Mouse (Mus musculus) midbrain, embryonic 13.5 days (tissue): ENCODE data around the gene Erlec1. TPM values are rescaled to one million over a fixed set of nuclear protein-coding genes. Genes with fewer than 3 reads are reported as not detected.
A peak's percentile ranks its signal among the peaks of the same experiment; 100 is the strongest.

Experiments used
- ATAC-seq: fragments of 200-750 bp; cut with Nextera tagmentation; 2 replicates; pipeline ENCODE4 v1.8.0; 2017; ENCODE audit warnings: mild to moderate bottlenecking, moderate TSS enrichment, moderate library complexity
- H3K27ac ChIP-seq: fragments of 300-500 bp; sonication (generic); 2 replicates; pipeline ENCODE4 v1.5.1; 2015; ENCODE audit warnings: inconsistent platforms, mild to moderate bottlenecking, moderate library complexity
- H3K27me3 ChIP-seq: fragments of 300-500 bp; sonication (generic); 2 replicates; pipeline ENCODE4 v1.6.1; 2015; ENCODE audit warnings: mild to moderate bottlenecking, inconsistent platforms
- H3K36me3 ChIP-seq: fragments of 300-500 bp; sonication (generic); 2 replicates; pipeline ENCODE4 v1.6.1; 2015; ENCODE audit warnings: mild to moderate bottlenecking, inconsistent platforms
- H3K4me1 ChIP-seq: fragments of 300-500 bp; sonication (generic); replicated peaks from 2 replicates; pipeline ENCODE4 v1.6.1; 2015; ENCODE audit warnings: inconsistent platforms
- H3K4me2 ChIP-seq: fragments of 300-500 bp; sonication (generic); replicated peaks from 2 replicates; pipeline ENCODE4 v1.6.1; 2015; ENCODE audit warnings: moderate library complexity, mild to moderate bottlenecking, inconsistent platforms
- H3K4me3 ChIP-seq: fragments of 300-500 bp; sonication (generic); replicated peaks from 2 replicates; pipeline ENCODE4 v1.5.1; 2015; ENCODE audit warnings: mild to moderate bottlenecking, inconsistent platforms
- H3K9ac ChIP-seq: fragments of 300-500 bp; sonication (generic); replicated peaks from 2 replicates; pipeline ENCODE4 v1.6.1; 2015; ENCODE audit warnings: mild to moderate bottlenecking, inconsistent platforms
- H3K9me3 ChIP-seq: fragments of 300-500 bp; sonication (generic); 2 replicates; pipeline ENCODE4 v1.6.1; 2016; ENCODE audit warnings: mild to moderate bottlenecking, inconsistent platforms
- WGBS: fragments of 180-500 bp; shearing (Covaris S2); methylation state at CpG from one replicate; pipeline ENCODE4 v1.1.7; 2015; 5-methylcytosine and 5-hydroxymethylcytosine counted together
- polyA plus RNA-seq: library from polyadenylated mRNA; unstranded; fragments of >200 nt; fragmentation: Nextera tagmentation; extraction: Ambion mirVana; gene quantifications from 2 replicates; pipeline ENCODE4 v1.2.1, GENCODE M21; 2015

Erlec1 gene
- polyA plus RNA-seq, 1 experiment from 2014 or later, result 11.5 TPM

GRCm38 (mm10) chr11:30943522-30943921 is 10.6 kb downstream of the Erlec1 start:
- Histone ChIP-seq H3K9me3 (no peaks in the 10 kb centered on the region), H3K27me3 (no peaks in the 10 kb centered on the region), H3K36me3 (peaks cover 61% of the 10 kb centered on the region), H3K4me1 (no peaks in the 10 kb centered on the region), H3K9ac (no peak overlapping the region), H3K27ac (no peak overlapping the region), H3K4me3 (no peak overlapping the region), H3K4me2 (no peak overlapping the region)
- no peak for ATAC-seq
- 94% methylated on average over 2 of the region's 2 CpGs for WGBS

- no peak overlapping the region for H3K9ac ChIP-seq
Measured at GRCm38 (mm10) chr11:30928498-30928897, 25.6 kb downstream of the Erlec1 start.

GRCm38 (mm10) chr11:30928079-30928478 is 26.1 kb downstream of the Erlec1 start:
- Histone ChIP-seq H3K4me2 (no peak overlapping the region), H3K36me3 (peaks cover 50% of the 10 kb centered on the region)

More at GRCm38 (mm10) chr11:30928498-30928897, 25.6 kb downstream of the Erlec1 start:
- Histone ChIP-seq H3K4me2 (no peak overlapping the region), H3K4me1 (no peaks in the 10 kb centered on the region), H3K27ac (no peak overlapping the region), H3K27me3 (no peaks in the 10 kb centered on the region), H3K9me3 (no peaks in the 10 kb centered on the region), H3K4me3 (no peak overlapping the region), H3K36me3 (peaks cover 47% of the 10 kb centered on the region)
- 100% methylated on average over 1 of the region's 1 CpGs for WGBS
- no peak for ATAC-seq

GRCm38 (mm10) chr11:30923283-30923682 is 30.9 kb downstream of the Erlec1 start:
- Histone ChIP-seq H3K27ac (no peak overlapping the region), H3K9me3 (no peaks in the 10 kb centered on the region), H3K9ac (no peak overlapping the region), H3K27me3 (no peaks in the 10 kb centered on the region), H3K36me3 (peaks cover 30% of the 10 kb centered on the region), H3K4me2 (no peak overlapping the region), H3K4me3 (no peak overlapping the region), H3K4me1 (no peaks in the 10 kb centered on the region)
- no peak for ATAC-seq
- WGBS, result 95% methylated on average over 3 of the region's 3 CpGs

More at GRCm38 (mm10) chr11:30928079-30928478, 26.1 kb downstream of the Erlec1 start:
- Histone ChIP-seq H3K4me3 (no peak overlapping the region), H3K4me1 (no peaks in the 10 kb centered on the region), H3K27ac (no peak overlapping the region), H3K9me3 (no peaks in the 10 kb centered on the region), H3K9ac (no peak overlapping the region), H3K27me3 (no peaks in the 10 kb centered on the region)
- no peak for ATAC-seq

GRCm38 (mm10) chr11:30920641-30921040 is 33.5 kb downstream of the Erlec1 start:
- peaks cover 18% of the 10 kb centered on the region for H3K36me3 ChIP-seq
- H3K9me3 ChIP-seq, result no peaks in the 10 kb centered on the region
- no peak overlapping the region for H3K4me3 ChIP-seq
- H3K4me2 ChIP-seq, result no peak overlapping the region
- ATAC-seq, result no peak
- H3K4me1 ChIP-seq, result no peaks in the 10 kb centered on the region
- no peak overlapping the region for H3K9ac ChIP-seq
- 57% methylated on average over 1 of the region's 1 CpGs for WGBS
- H3K27me3 ChIP-seq, result no peaks in the 10 kb centered on the region
- H3K27ac ChIP-seq, result no peak overlapping the region

DNA sequence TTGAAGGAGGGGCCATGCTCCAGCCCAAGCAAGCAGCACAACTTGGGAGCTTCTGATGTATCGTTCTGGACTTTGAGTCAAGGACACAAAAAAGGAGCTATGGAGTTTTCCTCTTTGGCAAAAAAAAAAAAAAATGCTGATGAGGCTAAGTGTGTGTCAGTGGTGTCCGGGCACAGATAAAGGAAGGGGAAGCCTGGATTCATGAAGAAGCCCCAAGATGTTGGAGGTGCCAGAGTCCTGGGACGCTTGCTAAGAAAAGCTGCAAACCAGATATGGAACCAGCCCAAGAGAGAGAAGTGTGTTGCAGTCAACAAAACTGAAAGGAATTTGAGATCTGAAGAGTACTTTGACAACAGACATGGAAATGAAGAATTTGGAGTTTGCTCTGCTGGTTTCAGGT is 41.8 kb downstream of the Erlec1 start:
- Histone ChIP-seq H3K4me1 (no peaks in the 10 kb centered on the region), H3K36me3 (peaks cover 5% of the 10 kb centered on the region; the same call in 1 of the 2 replicates), H3K4me2 (no peak overlapping the region), H3K27me3 (no peaks in the 10 kb centered on the region), H3K9ac (no peak overlapping the region), H3K9me3 (no peaks in the 10 kb centered on the region), H3K4me3 (no peak overlapping the region), H3K27ac (no peak overlapping the region)
- 92% methylated on average over 3 of the region's 3 CpGs for WGBS
- ATAC-seq, result no peak

DNA sequence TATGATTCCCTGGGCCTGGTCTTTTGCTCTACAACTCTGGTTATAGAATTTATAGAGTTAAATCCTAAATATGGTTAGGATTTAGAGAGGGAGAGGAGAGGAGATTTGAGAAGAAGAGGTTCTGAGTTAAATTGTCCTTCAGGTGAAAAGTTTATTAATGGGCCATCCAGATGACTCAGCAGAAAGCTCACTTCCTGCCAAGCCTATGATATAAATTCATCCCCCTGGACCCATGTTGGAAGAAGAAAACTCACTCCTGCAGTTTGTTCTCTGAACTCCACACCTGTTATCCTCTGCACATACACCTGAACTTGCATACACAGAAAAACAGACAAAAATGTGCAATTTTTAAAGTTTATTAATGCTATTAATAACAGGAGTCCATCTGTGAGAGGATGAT is 54.8 kb downstream of the Erlec1 start:
- Histone ChIP-seq H3K9ac (no peak overlapping the region), H3K4me2 (no peak overlapping the region), H3K27me3 (no peaks in the 10 kb centered on the region), H3K4me3 (no peak overlapping the region), H3K27ac (no peak overlapping the region), H3K4me1 (no peaks in the 10 kb centered on the region), H3K9me3 (peaks cover under 1% of the 10 kb centered on the region), H3K36me3 (no peaks in the 10 kb centered on the region)
- no peak for ATAC-seq

GRCm38 (mm10) chr11:30896201-30896600 is 57.9 kb downstream of the Erlec1 start:
- H3K9ac ChIP-seq, result no peak overlapping the region
- 96% methylated on average over 1 of the region's 1 CpGs for WGBS
- ATAC-seq, result no peak
- H3K4me1 ChIP-seq, result no peaks in the 10 kb centered on the region
- H3K9me3 ChIP-seq, result no peaks in the 10 kb centered on the region; the same call in 1 of the 2 replicates
- no peak overlapping the region for H3K4me3 ChIP-seq
- H3K27me3 ChIP-seq, result no peaks in the 10 kb centered on the region
- no peak overlapping the region for H3K4me2 ChIP-seq
- H3K27ac ChIP-seq, result no peak overlapping the region
- H3K36me3 ChIP-seq, result 0 out of 2 replicates have a peak, but pooled peaks cover 2% of the 10 kb centered on the region

DNA sequence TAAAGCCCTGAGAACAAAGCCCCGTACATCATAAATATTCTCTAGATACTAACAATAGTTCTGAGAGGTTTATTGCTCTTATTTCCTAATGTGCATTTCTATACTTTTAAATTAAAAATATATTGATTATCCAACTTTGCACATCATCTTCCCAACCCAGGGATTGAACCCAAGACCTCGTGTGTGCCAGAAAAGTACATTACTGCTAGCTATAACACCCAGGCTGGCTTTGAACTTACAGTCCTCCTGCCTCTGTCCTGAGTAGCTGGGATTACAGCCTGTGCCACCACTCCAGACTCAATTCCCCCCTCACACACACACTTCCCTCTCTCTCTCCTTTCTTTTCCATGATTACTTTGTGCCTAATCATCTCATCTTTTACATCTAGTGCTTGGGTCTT is 66.0 kb downstream of the Erlec1 start:
- H3K36me3 ChIP-seq, result 0 out of 2 replicates have a peak, but pooled peaks cover 2% of the 10 kb centered on the region
- H3K4me2 ChIP-seq, result no peak overlapping the region
- no peak for ATAC-seq
- H3K9ac ChIP-seq, result no peak overlapping the region
- no peak overlapping the region for H3K4me3 ChIP-seq
- no peaks in the 10 kb centered on the region; the same call in 1 of the 2 replicates for H3K4me1 ChIP-seq
- WGBS, result 92% methylated on average over 2 of the region's 2 CpGs
- no peaks in the 10 kb centered on the region for H3K27me3 ChIP-seq
- H3K9me3 ChIP-seq, result no peaks in the 10 kb centered on the region
- no peak overlapping the region for H3K27ac ChIP-seq

DNA sequence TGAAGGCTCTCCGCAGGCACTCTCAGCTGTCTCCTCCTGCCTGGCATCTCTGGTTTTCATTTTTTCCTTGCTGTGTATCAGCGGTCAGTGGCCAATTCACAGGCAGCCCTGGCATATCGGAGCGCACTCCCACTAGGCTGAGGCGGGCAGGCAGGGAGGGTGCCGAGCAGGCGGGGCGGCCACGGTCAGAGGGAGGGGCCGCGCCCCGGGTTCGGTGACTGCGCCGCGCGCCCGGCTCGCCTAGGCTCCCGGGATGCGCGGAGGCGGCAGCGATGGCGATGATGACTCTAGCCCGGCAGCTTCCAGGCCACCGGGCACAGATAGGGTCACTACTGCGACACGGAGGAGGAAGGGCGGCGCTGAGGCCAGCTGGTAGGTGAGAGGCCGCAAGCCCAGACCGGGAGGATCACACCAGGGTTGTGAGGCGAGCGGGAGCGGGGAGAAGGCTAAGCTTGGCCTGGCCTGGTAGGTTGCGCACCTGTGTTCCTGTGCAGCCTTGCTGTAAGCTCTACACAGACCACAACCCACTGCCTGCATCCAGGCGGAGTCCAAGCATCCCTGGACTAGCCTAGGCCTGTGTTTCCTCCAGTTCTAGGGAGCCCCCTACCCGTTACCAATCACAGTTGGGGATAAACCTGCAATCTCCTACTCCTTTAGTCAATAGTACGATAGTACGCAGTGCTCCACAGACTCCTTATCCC is 68.8 kb downstream of the Erlec1 start, which contains the start of the genes Gpr75 and Asb3:
TSS of gene Gpr75 (plus strand) at position 188 of the 701 bp plus-strand sequence.
TSS of gene Asb3 (plus strand) at position 246 of the 701 bp plus-strand sequence.
- H3K27ac ChIP-seq, result peak within 1 kb of the TSS; percentile 81
- no peaks in the 10 kb centered on the region; the same call in 1 of the 2 replicates for H3K4me1 ChIP-seq
- peaks cover under 1% of the 10 kb centered on the region; the same call in 1 of the 2 replicates for H3K36me3 ChIP-seq
- H3K9me3 ChIP-seq, result no peaks in the 10 kb centered on the region
- H3K9ac ChIP-seq, result peak within 1 kb of the TSS; percentile 80
- ATAC-seq, result peak; percentile 96
- WGBS, result 2% methylated on average over 37 of the region's 41 CpGs
- H3K4me3 ChIP-seq, result peak within 1 kb of the TSS; percentile 54
- no peaks in the 10 kb centered on the region for H3K27me3 ChIP-seq
- H3K4me2 ChIP-seq, result peak within 1 kb of the TSS; percentile 79
